Mouse (Mus musculus): Measurements from ENCODE around the gene Msln. TPM values are rescaled to one million over a fixed set of nuclear protein-coding genes. Genes with fewer than 3 reads are reported as not detected.
A peak's percentile ranks its signal among the peaks of the same experiment; 100 is the strongest.

Gene Msln
- polyA plus RNA-seq, 1 experiment from 2014 or later = 0.34 TPM

- Histone ChIP-seq H3K36me3 (peaks cover 46% of the 10 kb centered on the region), H3K27me3 (no peaks in the 10 kb centered on the region), H3K4me3 (no peak overlapping the region), H3K4me2 (no peak overlapping the region), H3K4me1 (replicated peaks) (peaks cover 46% of the 10 kb centered on the region), H3K9me3 (no peaks in the 10 kb centered on the region), H3K27ac (no peak overlapping the region), H3K9ac (0 out of 2 replicates have a peak overlapping the region, but pooled peaks have one; percentile 13)
- ATAC-seq (ENCODE audit: low FRiP score) = no peak
- 94% methylated on average over 9 of the region's 9 CpGs for WGBS
Measured at GRCm38 (mm10) chr17:25786781-25787504, 32.8 kb upstream of the Msln start.

- Histone ChIP-seq H3K4me1 (replicated peaks) (peaks cover 41% of the 10 kb centered on the region), H3K9me3 (no peaks in the 10 kb centered on the region), H3K27me3 (no peaks in the 10 kb centered on the region), H3K9ac (peak within 1 kb of the TSS; percentile 88), H3K4me3 (peak within 1 kb of the TSS; percentile 74), H3K4me2 (peak within 1 kb of the TSS; percentile 90), H3K36me3 (peaks cover 53% of the 10 kb centered on the region), H3K27ac (peak within 1 kb of the TSS; percentile 91)
- ATAC-seq (ENCODE audit: low FRiP score) = no peak
- 84% methylated on average over 3 of the region's 3 CpGs for WGBS
Measured at GRCm38 (mm10) chr17:25786280-25786679, 32.1 kb upstream of the Msln start, which contains the start of gene Ccdc78. Gene Ccdc78 (plus strand): TSS chr17:25786580.

GRCm38 (mm10) chr17:25785281-25785745, 31.1 kb upstream of the Msln start, which contains the start of gene Haghl:
Gene Haghl (minus strand): TSS chr17:25785673.
- H3K9ac ChIP-seq = peak within 1 kb of the TSS; percentile 88
- no peaks in the 10 kb centered on the region for H3K27me3 ChIP-seq
- H3K9me3 ChIP-seq = no peaks in the 10 kb centered on the region
- peak within 1 kb of the TSS; percentile 90 for H3K4me2 ChIP-seq
- H3K4me3 ChIP-seq = peak within 1 kb of the TSS; percentile 74
- peak within 1 kb of the TSS; percentile 91 for H3K27ac ChIP-seq
- ATAC-seq (ENCODE audit: low FRiP score) = peak; percentile 82
- H3K4me1 ChIP-seq (replicated peaks) = peaks cover 32% of the 10 kb centered on the region
- whole genome bisulfite sequencing = under 1% methylated on average over 23 of the region's 23 CpGs
- peaks cover 63% of the 10 kb centered on the region for H3K36me3 ChIP-seq

GRCm38 (mm10) chr17:25783861-25784574, 29.8 kb upstream of the Msln start:
- ATAC-seq (ENCODE audit: low FRiP score) = no peak
- Histone ChIP-seq H3K9me3 (no peaks in the 10 kb centered on the region), H3K27me3 (no peaks in the 10 kb centered on the region), H3K27ac (peak overlapping the region; percentile 91; the same call in 1 of the 2 replicates), H3K36me3 (peaks cover 62% of the 10 kb centered on the region), H3K4me3 (peak overlapping the region; percentile 74), H3K4me1 (replicated peaks) (peaks cover 31% of the 10 kb centered on the region), H3K9ac (peak overlapping the region; percentile 88), H3K4me2 (peak overlapping the region; percentile 90)
- 86% methylated on average over 15 of the region's 15 CpGs for WGBS

GRCm38 (mm10) chr17:25783086-25783485, 28.9 kb upstream of the Msln start:
- Histone ChIP-seq H3K4me3 (0 out of 2 replicates have a peak overlapping the region, but pooled peaks have one; percentile 74), H3K27me3 (no peaks in the 10 kb centered on the region), H3K4me2 (0 out of 2 replicates have a peak overlapping the region, but pooled peaks have one; percentile 13), H3K27ac (no peak overlapping the region), H3K9me3 (no peaks in the 10 kb centered on the region), H3K36me3 (peaks cover 65% of the 10 kb centered on the region), H3K9ac (peak overlapping the region; percentile 88), H3K4me1 (replicated peaks) (peaks cover 31% of the 10 kb centered on the region)
- no peak for ATAC-seq (ENCODE audit: low FRiP score)
- WGBS = 66% methylated on average over 7 of the region's 7 CpGs

GRCm38 (mm10) chr17:25781339-25781738, 27.2 kb upstream of the Msln start:
- H3K9me3 ChIP-seq = no peaks in the 10 kb centered on the region
- no peak overlapping the region for H3K4me3 ChIP-seq
- ATAC-seq (ENCODE audit: low FRiP score) = no peak
- no peak overlapping the region for H3K4me2 ChIP-seq
- 87% methylated on average over 6 of the region's 6 CpGs for WGBS
- H3K27ac ChIP-seq = no peak overlapping the region
- H3K9ac ChIP-seq = no peak overlapping the region
- no peaks in the 10 kb centered on the region for H3K27me3 ChIP-seq
- H3K36me3 ChIP-seq = peaks cover 71% of the 10 kb centered on the region
- H3K4me1 ChIP-seq (replicated peaks) = peaks cover 31% of the 10 kb centered on the region

GRCm38 (mm10) chr17:25777948-25778347, 23.8 kb upstream of the Msln start:
- Histone ChIP-seq H3K4me2 (no peak overlapping the region), H3K27me3 (no peaks in the 10 kb centered on the region), H3K9ac (no peak overlapping the region), H3K9me3 (no peaks in the 10 kb centered on the region), H3K4me1 (replicated peaks) (peaks cover 16% of the 10 kb centered on the region), H3K36me3 (peaks cover 57% of the 10 kb centered on the region), H3K27ac (no peak overlapping the region), H3K4me3 (no peak overlapping the region)
- ATAC-seq (ENCODE audit: low FRiP score) = no peak
- 97% methylated on average over 5 of the region's 5 CpGs for WGBS

GRCm38 (mm10) chr17:25775318-25776062, 21.3 kb upstream of the Msln start:
- H3K27ac ChIP-seq = no peak overlapping the region
- no peak for ATAC-seq (ENCODE audit: low FRiP score)
- H3K4me3 ChIP-seq = no peak overlapping the region
- WGBS = 84% methylated on average over 10 of the region's 10 CpGs
- no peak overlapping the region for H3K4me2 ChIP-seq
- H3K9ac ChIP-seq = no peak overlapping the region
- H3K27me3 ChIP-seq = no peaks in the 10 kb centered on the region
- peaks cover 33% of the 10 kb centered on the region for H3K36me3 ChIP-seq
- H3K4me1 ChIP-seq (replicated peaks) = peaks cover 13% of the 10 kb centered on the region
- no peaks in the 10 kb centered on the region for H3K9me3 ChIP-seq

GRCm38 (mm10) chr17:25773549-25774120, 19.5 kb upstream of the Msln start, which contains the start of gene Narfl:
Gene Narfl (plus strand): TSS chr17:25773776.
- Histone ChIP-seq H3K4me3 (peak within 1 kb of the TSS; percentile 78), H3K27me3 (peaks cover 7% of the 10 kb centered on the region), H3K9ac (peak within 1 kb of the TSS; percentile 89), H3K27ac (0 out of 2 replicates have a peak within 1 kb of the TSS, but pooled peaks have one; percentile 55), H3K9me3 (no peaks in the 10 kb centered on the region), H3K4me2 (peak within 1 kb of the TSS; percentile 89), H3K36me3 (peaks cover 20% of the 10 kb centered on the region), H3K4me1 (replicated peaks) (peaks cover 13% of the 10 kb centered on the region)
- under 1% methylated on average over 37 of the region's 37 CpGs for WGBS
- ATAC-seq (ENCODE audit: low FRiP score) = peak; percentile 88

- ATAC-seq (ENCODE audit: low FRiP score) = no peak
- Histone ChIP-seq H3K27me3 (peaks cover 32% of the 10 kb centered on the region), H3K9me3 (no peaks in the 10 kb centered on the region), H3K36me3 (no peaks in the 10 kb centered on the region), H3K4me1 (replicated peaks) (peaks cover 9% of the 10 kb centered on the region), H3K4me3 (no peak overlapping the region), H3K9ac (no peak overlapping the region), H3K27ac (no peak overlapping the region), H3K4me2 (no peak overlapping the region)
- 60% methylated on average over 9 of the region's 9 CpGs for WGBS
Measured at GRCm38 (mm10) chr17:25769331-25769730, 15.2 kb upstream of the Msln start.

- Histone ChIP-seq H3K9me3 (no peaks in the 10 kb centered on the region), H3K27me3 (peaks cover 35% of the 10 kb centered on the region), H3K27ac (no peak overlapping the region), H3K4me2 (no peak overlapping the region), H3K36me3 (no peaks in the 10 kb centered on the region), H3K4me1 (replicated peaks) (peaks cover 3% of the 10 kb centered on the region; the same call in 1 of the 2 replicates), H3K4me3 (no peak overlapping the region), H3K9ac (no peak overlapping the region)
- no peak for ATAC-seq (ENCODE audit: low FRiP score)
- WGBS = 42% methylated on average over 5 of the region's 5 CpGs
Measured at GRCm38 (mm10) chr17:25765886-25766285, 11.7 kb upstream of the Msln start.

All from hindbrain, embryonic 13.5 days (tissue).